Mouse (Mus musculus): ENCODE measurements at regions not wholly inside any gene's neighbourhood (a gene's known extent, or its start where the extent isn't known, plus 50 kb on each side); places are given as distances from the start of the nearest gene placed in this dataset.

DNA sequence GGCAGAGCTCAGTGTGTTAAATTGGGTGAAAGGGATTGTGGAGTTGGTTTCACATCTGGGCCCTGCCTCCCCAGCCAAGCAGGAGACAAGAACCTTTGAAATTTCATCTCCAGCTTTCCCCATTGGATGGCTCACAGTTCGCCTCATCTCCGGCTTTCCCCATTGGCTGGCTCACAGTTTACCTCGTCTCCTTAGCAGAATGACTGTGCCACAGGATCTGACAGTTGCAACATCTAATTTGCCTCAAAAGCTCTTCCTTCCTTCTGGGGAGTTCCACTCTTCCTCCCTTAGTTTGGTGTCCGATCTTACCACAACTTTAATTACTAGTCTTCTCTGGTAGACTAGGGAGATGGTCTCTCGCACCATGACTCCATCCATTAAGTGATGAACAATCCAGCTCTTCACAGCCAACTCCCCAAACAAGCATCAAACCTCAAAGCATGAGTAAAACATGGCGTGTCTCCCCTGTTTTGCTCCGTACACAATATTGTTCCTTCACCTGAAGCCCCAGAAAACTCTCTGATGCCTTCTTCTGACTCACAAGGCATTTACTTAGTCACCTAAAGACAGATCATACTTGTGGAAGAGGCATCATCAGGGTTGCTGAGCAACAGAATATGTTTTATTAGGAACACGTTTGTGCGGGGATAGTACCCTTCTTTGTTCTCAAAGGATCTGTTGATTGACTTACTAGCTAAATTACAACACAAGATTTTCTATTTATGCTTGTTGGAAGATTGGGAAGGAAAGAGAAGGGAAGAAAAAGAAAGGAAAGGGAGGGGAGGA is 199.1 kb upstream of the Serp2 start:
- 80% methylated on average over 9 of the region's 9 CpGs for WGBS
- Histone ChIP-seq H3K36me3 (ENCODE audit: control insufficient read depth, insufficient read depth, low read length) (no peaks in the 10 kb centered on the region), H3K27ac (ENCODE audit: control insufficient read depth, insufficient read depth, low read length) (no peak overlapping the region), H3K4me3 (ENCODE audit: control insufficient read depth, insufficient read depth, low read length) (no peak overlapping the region), H3K4me1 (replicated peaks; ENCODE audit: control insufficient read depth, insufficient read depth, low read length) (no peaks in the 10 kb centered on the region), H3K27me3 (ENCODE audit: control insufficient read depth, insufficient read depth, low read length) (no peaks in the 10 kb centered on the region)
- no peak for TF ChIP-seq CTCF (IDR thresholded peaks at IDR 0.05; ENCODE audit: borderline replicate concordance, control insufficient read depth, extremely low read depth, insufficient read depth, low read length, poor library complexity)
- no peak for TF ChIP-seq POLR2A (IDR thresholded peaks at IDR 0.05; ENCODE audit: control insufficient read depth, extremely low read depth, insufficient read depth, low read length, poor library complexity)
- no peak for DNase-seq

DNA sequence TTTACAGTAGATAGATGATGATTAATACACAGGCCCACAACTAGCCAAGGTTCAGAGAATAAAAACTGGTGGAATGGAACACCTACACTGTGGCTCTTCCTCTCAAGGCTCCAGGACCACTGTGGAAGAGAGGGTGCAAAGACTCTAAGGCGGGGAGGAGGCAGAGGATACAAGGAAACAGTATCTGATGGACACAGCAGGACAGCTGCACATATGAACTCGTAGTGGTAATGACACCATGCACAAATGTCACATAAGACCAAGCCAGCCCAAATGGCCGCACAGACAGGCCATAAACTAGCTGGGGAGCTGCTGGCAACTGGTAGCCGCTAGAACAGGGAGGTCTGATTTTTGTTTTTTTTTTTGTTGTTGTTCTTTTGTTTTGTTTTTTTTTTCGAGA is 197.0 kb upstream of the Serp2 start:
- DNase-seq: no peak
- Histone ChIP-seq H3K4me3 (ENCODE audit: control insufficient read depth, insufficient read depth, low read length) (no peak overlapping the region), H3K36me3 (ENCODE audit: control insufficient read depth, insufficient read depth, low read length) (no peaks in the 10 kb centered on the region), H3K4me1 (replicated peaks; ENCODE audit: control insufficient read depth, insufficient read depth, low read length) (no peaks in the 10 kb centered on the region), H3K27ac (ENCODE audit: control insufficient read depth, insufficient read depth, low read length) (no peak overlapping the region), H3K27me3 (ENCODE audit: control insufficient read depth, insufficient read depth, low read length) (no peaks in the 10 kb centered on the region)
- WGBS: 92% methylated on average over 5 of the region's 5 CpGs
- TF ChIP-seq POLR2A (IDR thresholded peaks at IDR 0.05; ENCODE audit: control insufficient read depth, extremely low read depth, insufficient read depth, low read length, poor library complexity) (no peak), CTCF (IDR thresholded peaks at IDR 0.05; ENCODE audit: borderline replicate concordance, control insufficient read depth, extremely low read depth, insufficient read depth, low read length, poor library complexity) (no peak)

DNA sequence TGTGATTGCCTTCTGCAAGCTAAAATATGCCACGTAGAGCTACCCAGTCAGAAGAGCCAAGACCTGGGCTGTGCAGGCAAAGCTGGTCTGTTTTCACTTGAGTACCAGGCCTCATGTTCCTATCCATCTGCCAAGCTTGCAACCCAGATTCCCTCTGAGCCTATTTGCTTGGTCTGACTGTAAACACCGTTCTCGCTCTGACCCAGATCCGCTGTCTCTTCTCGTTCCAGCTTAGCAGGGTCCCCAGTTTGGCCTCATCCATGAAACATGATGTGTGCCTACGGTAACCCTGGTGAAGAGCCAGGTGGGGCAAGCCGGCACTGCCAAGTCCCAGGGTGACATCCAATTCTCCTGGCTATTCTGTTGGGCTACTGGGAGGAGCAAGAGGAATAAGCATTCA is 192.5 kb upstream of the Serp2 start:
- no peaks in the 10 kb centered on the region for H3K36me3 ChIP-seq (ENCODE audit: control insufficient read depth, insufficient read depth, low read length)
- no peaks in the 10 kb centered on the region for H3K4me1 ChIP-seq (replicated peaks; ENCODE audit: control insufficient read depth, insufficient read depth, low read length)
- H3K4me3 ChIP-seq (ENCODE audit: control insufficient read depth, insufficient read depth, low read length): no peak overlapping the region
- 93% methylated on average over 7 of the region's 7 CpGs for WGBS
- TF ChIP-seq POLR2A (IDR thresholded peaks at IDR 0.05; ENCODE audit: control insufficient read depth, extremely low read depth, insufficient read depth, low read length, poor library complexity) (no peak), CTCF (IDR thresholded peaks at IDR 0.05; ENCODE audit: borderline replicate concordance, control insufficient read depth, extremely low read depth, insufficient read depth, low read length, poor library complexity) (no peak)
- H3K27ac ChIP-seq (ENCODE audit: control insufficient read depth, insufficient read depth, low read length): no peak overlapping the region
- DNase-seq: no peak
- H3K27me3 ChIP-seq (ENCODE audit: control insufficient read depth, insufficient read depth, low read length): no peaks in the 10 kb centered on the region

DNA sequence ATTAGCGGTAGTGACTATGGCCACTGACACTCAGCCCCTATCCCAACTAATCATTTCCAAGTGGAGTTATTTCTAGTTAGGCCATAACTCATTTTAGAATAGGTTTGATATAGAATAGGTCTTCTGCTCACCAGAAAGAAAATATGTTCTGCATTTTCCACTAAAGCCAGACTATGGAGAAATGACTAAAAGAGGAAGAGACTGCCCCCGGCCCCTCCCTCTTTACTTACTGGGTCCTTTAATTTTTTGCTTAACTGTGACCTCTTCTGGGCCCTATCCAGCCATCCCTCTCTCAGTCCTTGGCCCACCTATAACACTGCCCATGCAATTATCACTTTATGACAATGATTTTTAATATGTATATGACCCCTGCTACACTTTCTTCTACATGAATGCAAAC is 192.0 kb upstream of the Serp2 start:
- Histone ChIP-seq H3K36me3 (ENCODE audit: control insufficient read depth, insufficient read depth, low read length) (no peaks in the 10 kb centered on the region), H3K4me3 (ENCODE audit: control insufficient read depth, insufficient read depth, low read length) (no peak overlapping the region), H3K27ac (ENCODE audit: control insufficient read depth, insufficient read depth, low read length) (no peak overlapping the region), H3K27me3 (ENCODE audit: control insufficient read depth, insufficient read depth, low read length) (no peaks in the 10 kb centered on the region), H3K4me1 (replicated peaks; ENCODE audit: control insufficient read depth, insufficient read depth, low read length) (no peaks in the 10 kb centered on the region)
- TF ChIP-seq POLR2A (IDR thresholded peaks at IDR 0.05; ENCODE audit: control insufficient read depth, extremely low read depth, insufficient read depth, low read length, poor library complexity) (no peak), CTCF (IDR thresholded peaks at IDR 0.05; ENCODE audit: borderline replicate concordance, control insufficient read depth, extremely low read depth, insufficient read depth, low read length, poor library complexity) (no peak)
- no peak for DNase-seq
- 71% methylated on average over 2 of the region's 2 CpGs for WGBS

DNA sequence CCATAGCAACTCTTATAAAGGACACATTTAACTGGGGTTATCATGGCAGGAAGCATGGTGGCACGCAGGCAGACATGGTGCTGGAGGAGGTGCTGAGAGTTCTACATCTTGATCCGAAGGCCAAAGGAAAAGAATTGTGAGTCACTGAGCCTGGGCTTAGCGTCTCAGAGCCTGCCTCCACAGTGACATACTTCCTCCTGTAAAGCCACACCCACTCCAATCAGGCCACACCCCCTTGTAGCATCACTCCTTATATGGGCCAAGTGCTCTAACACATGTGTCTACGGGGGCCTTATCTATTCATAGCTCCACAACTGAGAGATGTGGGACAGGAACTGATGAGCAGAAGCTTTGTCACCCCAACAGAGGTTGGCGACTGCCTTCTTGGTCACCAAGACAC is 191.1 kb upstream of the Serp2 start:
- Histone ChIP-seq H3K36me3 (ENCODE audit: control insufficient read depth, insufficient read depth, low read length) (no peaks in the 10 kb centered on the region), H3K27me3 (ENCODE audit: control insufficient read depth, insufficient read depth, low read length) (no peaks in the 10 kb centered on the region), H3K4me1 (replicated peaks; ENCODE audit: control insufficient read depth, insufficient read depth, low read length) (no peaks in the 10 kb centered on the region), H3K27ac (ENCODE audit: control insufficient read depth, insufficient read depth, low read length) (no peak overlapping the region), H3K4me3 (ENCODE audit: control insufficient read depth, insufficient read depth, low read length) (no peak overlapping the region)
- DNase-seq: no peak
- TF ChIP-seq POLR2A (IDR thresholded peaks at IDR 0.05; ENCODE audit: control insufficient read depth, extremely low read depth, insufficient read depth, low read length, poor library complexity) (no peak), CTCF (IDR thresholded peaks at IDR 0.05; ENCODE audit: borderline replicate concordance, control insufficient read depth, extremely low read depth, insufficient read depth, low read length, poor library complexity) (no peak)
- 94% methylated on average over 5 of the region's 5 CpGs for WGBS

DNA sequence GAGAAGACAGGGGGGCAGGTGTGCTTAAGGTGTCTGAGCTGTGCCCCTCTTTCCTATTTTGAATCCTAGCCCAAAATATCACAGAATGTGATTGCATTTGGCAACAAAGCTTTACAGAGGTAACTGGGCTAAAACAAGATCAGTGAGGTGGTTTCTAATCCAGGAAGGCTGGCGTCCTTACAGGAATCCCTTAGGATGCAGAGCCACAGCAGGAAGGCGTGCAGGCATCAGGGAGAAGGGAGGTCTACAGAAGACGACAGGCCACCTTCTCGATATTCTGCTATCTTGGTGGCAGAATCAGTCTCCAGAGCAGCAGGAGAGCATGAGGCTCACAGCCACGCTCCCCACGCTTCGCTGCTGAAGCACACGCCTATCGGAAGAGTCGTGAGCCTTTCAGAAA is 189.6 kb upstream of the Serp2 start:
- no peak for DNase-seq

More for the DNA sequence above, 189.6 kb upstream of the Serp2 start:
- 95% methylated on average over 10 of the region's 10 CpGs for WGBS
- H3K27ac ChIP-seq (ENCODE audit: control insufficient read depth, insufficient read depth, low read length): no peak overlapping the region
- H3K27me3 ChIP-seq (ENCODE audit: control insufficient read depth, insufficient read depth, low read length): no peaks in the 10 kb centered on the region
- H3K4me1 ChIP-seq (replicated peaks; ENCODE audit: control insufficient read depth, insufficient read depth, low read length): no peaks in the 10 kb centered on the region
- H3K4me3 ChIP-seq (ENCODE audit: control insufficient read depth, insufficient read depth, low read length): no peak overlapping the region
- H3K36me3 ChIP-seq (ENCODE audit: control insufficient read depth, insufficient read depth, low read length): no peaks in the 10 kb centered on the region
- TF ChIP-seq POLR2A (IDR thresholded peaks at IDR 0.05; ENCODE audit: control insufficient read depth, extremely low read depth, insufficient read depth, low read length, poor library complexity) (no peak), CTCF (IDR thresholded peaks at IDR 0.05; ENCODE audit: borderline replicate concordance, control insufficient read depth, extremely low read depth, insufficient read depth, low read length, poor library complexity) (no peak)

Measured in thymus, adult 2 months (tissue).